Mouse (Mus musculus) heart, adult 2 months (tissue): Measurements from ENCODE around the gene Btbd17.

Source experiments
- CTCF ChIP-seq: fragments of 200-600 bp; IDR thresholded peaks from 2 replicates; pipeline ENCODE4 v1.8.1; 2022; ENCODE audit warnings: antibody characterized with exemption, mild to moderate bottlenecking, moderate library complexity
- EP300 ChIP-seq: fragments of 200-500 bp; IDR thresholded peaks from 2 replicates; pipeline ENCODE4 v1.6.1; 2011; ENCODE audit warnings: low read depth, low read length, control low read depth; ENCODE audit not compliant: insufficient read depth

GRCm38 (mm10) chr11:114807686-114808427, 12.1 kb upstream of the Btbd17 start:
- TF ChIP-seq CTCF (no peak), EP300 (no peak)
